Mouse (Mus musculus) retina, embryonic 14.5 days (tissue): ENCODE results near the gene Rtn1.

Source experiments
- DNase-seq: peaks from one replicate; pipeline ENCODE4 v3.0.0-alpha.2; 2015; ENCODE audit warnings: low spot score

Rtn1 gene

DNA sequence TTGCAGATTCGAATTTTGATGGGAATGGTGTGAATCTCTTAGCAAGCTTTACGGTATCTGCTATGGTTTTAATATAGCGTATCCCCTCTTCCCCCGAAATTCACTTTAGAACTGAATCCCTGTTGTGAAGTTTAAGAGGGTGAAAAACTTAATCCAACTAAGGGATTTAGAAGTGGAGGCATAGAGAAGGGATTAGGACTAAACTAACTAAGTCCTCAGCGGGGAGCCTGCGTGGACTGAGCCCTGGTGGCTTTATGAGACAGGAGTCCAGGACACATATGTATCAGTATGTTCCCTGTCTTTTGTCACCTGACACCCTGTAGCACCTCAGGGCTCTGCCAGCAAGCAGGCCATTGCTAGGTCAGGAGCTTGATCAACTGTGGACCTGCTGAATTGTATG lies 181.1 kb downstream of the Rtn1 start:
- DNase-seq: no peak

DNA sequence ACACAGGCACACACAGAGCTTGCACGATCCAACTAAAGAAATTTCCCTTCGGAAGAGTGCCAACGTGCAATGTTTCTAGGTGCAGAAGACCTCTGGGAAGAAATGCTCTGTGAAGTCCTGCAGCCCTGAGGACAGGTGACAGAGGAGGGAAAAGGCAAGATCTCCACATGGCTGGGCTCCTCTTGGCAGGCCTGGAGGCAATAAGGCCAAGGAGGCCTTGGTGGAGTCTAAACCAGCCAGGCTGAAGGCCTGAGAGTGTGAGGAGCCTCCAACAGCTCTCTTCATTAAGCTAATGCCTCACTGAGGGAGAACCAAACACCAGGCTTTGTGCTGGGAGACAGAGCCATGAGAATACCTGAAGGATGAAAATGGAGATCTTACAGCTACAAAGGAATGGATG lies 183.5 kb downstream of the Rtn1 start:
- no peak for DNase-seq

DNA sequence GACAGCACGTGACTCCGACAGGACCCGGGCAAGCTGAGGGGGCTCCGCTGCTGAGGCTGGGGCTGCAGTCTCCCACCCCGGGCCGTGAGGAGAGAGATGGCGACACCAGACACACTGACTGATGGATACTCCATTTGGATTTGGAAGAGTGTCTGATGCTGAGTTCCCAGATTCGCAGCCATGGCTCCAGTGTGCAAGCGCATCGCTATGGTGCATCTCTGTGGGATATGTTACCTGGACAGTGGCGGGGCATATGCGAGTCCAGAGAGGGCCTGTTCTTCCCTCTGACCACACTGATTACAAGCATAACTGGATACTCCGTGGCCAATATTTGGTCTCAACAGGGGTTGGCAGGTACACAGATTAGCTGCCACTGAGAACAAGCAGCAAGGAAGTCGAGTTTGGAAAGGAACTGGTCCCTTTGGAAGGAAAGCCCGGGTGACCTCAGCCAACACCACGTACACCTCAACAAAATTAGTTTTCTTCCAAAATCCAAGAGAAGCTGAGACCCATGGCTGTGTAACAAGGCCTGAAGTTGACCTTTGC lies 185.2 kb downstream of the Rtn1 start:
- no peak for DNase-seq

DNA sequence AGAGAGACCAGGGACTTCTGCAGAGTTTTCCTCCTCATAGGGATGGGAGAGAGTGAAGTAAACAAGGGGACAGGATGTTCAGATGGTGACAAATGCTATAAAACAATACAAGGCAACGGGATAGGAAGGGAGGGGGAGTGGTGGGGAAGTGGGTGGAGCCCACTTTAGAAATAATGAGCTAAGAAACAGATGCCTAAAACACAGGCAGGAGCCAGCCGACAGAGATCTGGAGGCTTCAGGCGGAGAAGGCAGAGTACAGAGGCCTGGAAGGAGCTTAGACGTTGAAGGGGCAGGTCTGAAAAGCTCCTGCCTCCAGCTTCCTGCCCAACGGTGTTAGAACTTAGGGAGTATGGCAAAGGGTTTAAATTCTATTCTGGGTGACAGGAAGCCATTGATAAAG lies 195.3 kb downstream of the Rtn1 start:
- DNase-seq: no peak

DNA sequence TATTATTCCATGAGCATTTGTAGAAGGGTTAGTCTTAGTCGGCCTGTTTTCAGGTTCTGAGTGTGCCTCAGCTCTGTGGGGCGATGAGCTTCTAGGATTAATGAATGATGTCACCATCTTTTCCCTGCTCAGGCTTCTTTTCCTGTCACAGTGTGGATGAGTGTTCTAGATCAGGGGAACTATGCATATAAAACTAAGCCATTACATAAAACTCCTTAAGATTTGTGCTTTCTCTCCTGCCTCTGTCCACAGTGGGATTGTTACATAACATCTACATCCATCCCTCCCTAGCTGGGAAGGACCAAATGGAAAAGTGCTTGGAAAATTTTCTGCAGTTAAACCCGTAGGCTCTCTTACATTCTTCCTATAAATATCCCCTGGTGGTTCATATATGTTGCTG lies 208.0 kb downstream of the Rtn1 start:
- DNase-seq: no peak

DNA sequence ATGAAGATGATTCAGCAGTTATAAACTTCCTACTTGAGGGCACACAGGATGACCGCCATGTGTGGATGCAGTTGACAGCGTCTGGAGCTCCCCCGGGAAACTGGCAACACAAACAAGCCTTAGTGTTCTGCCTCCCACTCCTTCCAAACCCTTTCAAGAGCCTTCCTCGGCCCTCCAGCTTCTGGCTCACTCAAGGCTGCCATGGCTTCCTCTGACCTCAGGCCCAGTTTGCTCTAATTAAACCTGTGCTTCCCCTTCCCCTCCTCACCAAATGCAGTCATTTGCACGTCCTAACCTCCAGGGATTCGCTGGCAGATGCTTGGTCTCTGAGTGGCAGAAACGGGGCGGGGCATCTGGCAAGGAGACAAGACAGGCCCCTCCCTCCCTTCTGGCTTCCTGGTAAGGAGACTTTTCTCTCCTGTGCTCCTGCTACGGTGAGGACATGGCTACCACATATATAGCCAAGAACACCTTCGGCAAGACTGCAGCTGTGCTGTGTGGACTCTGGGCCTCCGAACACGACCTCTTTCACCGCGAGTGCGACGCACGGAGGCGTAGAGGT lies 210.8 kb downstream of the Rtn1 start:
- peak; percentile 57 for DNase-seq

DNA sequence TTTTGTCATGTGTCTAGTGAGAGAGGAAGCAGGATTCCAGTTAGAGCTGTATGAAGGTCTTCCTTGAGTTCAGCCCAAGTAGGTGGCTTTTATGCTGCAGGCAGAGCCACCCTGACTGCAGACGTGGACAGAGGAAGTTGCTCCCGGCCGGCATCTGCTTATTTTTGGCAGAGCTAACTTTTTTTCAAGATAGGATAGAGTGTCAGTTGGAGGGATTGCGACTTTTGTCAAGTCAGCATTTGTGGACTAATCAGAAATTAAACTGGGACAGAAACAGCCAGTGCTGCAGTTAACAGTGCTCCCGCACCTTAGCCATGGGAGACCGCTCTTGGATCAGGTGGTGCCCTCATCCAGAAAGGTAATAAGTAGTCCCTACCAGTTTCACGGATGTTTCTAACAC lies 211.4 kb downstream of the Rtn1 start:
- no peak for DNase-seq

DNA sequence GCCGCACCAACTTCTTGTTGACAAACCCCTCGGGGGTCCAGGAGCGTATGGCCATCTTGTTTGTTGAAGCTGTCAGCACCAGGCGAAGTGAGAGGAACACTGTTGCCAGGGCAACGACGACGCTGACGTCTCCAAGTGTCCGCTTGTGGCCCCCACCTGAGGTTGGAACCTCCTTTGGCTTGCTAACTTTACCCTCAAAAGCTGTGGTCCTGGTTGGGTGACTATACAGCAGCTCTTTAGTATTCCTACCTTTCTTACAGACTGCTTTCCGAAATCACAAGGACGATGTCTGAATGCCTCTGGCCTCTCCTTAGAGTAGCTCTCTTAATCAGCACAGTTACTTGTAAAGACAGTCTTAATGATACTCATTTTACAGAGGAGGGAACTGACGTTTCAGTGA lies 223.9 kb downstream of the Rtn1 start, which contains the start of gene Ccdc175:
Ccdc175 (minus strand) TSS at position 101 of the 400 bp plus-strand sequence.
- no peak for DNase-seq

DNA sequence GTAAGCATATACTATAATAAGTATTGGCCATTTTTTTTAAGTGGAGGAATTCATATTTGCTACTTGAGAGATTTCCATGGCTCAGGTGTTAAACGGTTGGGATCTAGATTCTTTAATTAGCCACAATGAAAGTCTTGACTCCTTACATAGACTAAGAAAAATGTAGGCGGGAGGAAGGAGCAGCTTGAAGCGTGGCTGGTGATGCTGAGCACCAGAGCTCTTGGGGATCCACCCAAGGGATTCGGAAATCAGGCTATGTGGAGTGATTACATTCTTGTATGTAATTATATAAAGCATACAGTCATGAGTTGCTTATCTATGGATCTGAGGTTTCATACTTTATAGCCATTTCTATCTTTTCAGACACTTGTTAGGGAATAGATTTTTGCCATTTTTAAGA lies 229.3 kb downstream of the Rtn1 start:
- DNase-seq: no peak

DNA sequence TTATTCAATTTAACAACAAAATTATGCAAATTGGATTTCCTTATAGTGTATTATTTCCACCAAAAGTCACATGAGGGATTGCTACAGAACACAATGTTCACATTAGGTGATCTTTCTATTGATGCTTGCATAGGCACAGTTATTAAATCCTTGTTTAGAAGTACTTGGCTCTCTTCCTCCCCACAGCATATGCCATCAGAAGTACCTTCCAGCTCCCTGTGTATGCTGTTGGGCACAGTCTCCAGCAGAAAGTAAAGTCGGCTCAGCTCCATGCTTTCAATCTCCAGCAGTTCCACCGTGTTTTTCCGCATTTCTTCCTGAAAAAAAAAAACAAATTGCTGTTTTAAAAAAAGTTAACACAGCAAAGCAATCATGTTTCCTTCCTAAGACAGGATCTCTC lies 230.5 kb downstream of the Rtn1 start:
- DNase-seq: no peak
